Mouse (Mus musculus) cerebral cortex, adult 2 months (tissue): ENCODE data around the gene Tnf.

ENCODE experiments used
- WGBS: fragments of 180-500 bp; shearing (Covaris S2); methylation state at CpG from one replicate; pipeline ENCODE4 v1.1.7; 2018; 5-methylcytosine and 5-hydroxymethylcytosine counted together

The Tnf gene

GRCm38 (mm10) chr17:35234090-35234489, 32.3 kb upstream of the Tnf start:
- 63% methylated on average over 7 of the region's 7 CpGs for WGBS

- WGBS = 49% methylated on average over 18 of the region's 18 CpGs
Measured at GRCm38 (mm10) chr17:35233114-35233980, 31.5 kb upstream of the Tnf start, which contains the start of gene Atp6v1g2. Gene Atp6v1g2, plus strand, starts transcription at chr17:35233660.

GRCm38 (mm10) chr17:35232659-35233058, 30.9 kb upstream of the Tnf start:
- 76% methylated on average over 5 of the region's 5 CpGs for WGBS

GRCm38 (mm10) chr17:35232043-35232442, 30.2 kb upstream of the Tnf start:
- WGBS = 13% methylated on average over 12 of the region's 12 CpGs

GRCm38 (mm10) chr17:35231022-35231421, 29.2 kb upstream of the Tnf start:
- WGBS = 85% methylated on average over 10 of the region's 10 CpGs

- WGBS = 76% methylated on average over 14 of the region's 14 CpGs
Measured at GRCm38 (mm10) chr17:35226561-35227046, 24.8 kb upstream of the Tnf start.

GRCm38 (mm10) chr17:35225456-35225855, 23.6 kb upstream of the Tnf start:
- WGBS = 94% methylated on average over 5 of the region's 5 CpGs

GRCm38 (mm10) chr17:35224641-35225040, 22.8 kb upstream of the Tnf start:
- WGBS = 93% methylated on average over 4 of the region's 4 CpGs

- WGBS = 70% methylated on average over 6 of the region's 6 CpGs
Measured at GRCm38 (mm10) chr17:35222299-35222698, 20.5 kb upstream of the Tnf start.

- WGBS = 76% methylated on average over 28 of the region's 28 CpGs
Measured at GRCm38 (mm10) chr17:35220156-35220952, 18.5 kb upstream of the Tnf start, which contains the start of gene Gm16181. Gene Gm16181, plus strand, starts transcription at chr17:35220834.

GRCm38 (mm10) chr17:35219601-35220041, 17.8 kb upstream of the Tnf start:
- 62% methylated on average over 6 of the region's 6 CpGs for WGBS

GRCm38 (mm10) chr17:35218516-35219193, 16.8 kb upstream of the Tnf start:
- 79% methylated on average over 18 of the region's 18 CpGs for WGBS

GRCm38 (mm10) chr17:35213071-35213470, 11.3 kb upstream of the Tnf start:
- whole genome bisulfite sequencing = 95% methylated on average over 5 of the region's 5 CpGs

GRCm38 (mm10) chr17:35210593-35210992, 8.8 kb upstream of the Tnf start:
- 86% methylated on average over 3 of the region's 3 CpGs for WGBS

- WGBS = 66% methylated on average over 12 of the region's 12 CpGs
Measured at GRCm38 (mm10) chr17:35209785-35210535, 8.2 kb upstream of the Tnf start.

- 79% methylated on average over 10 of the region's 10 CpGs for WGBS
Measured at GRCm38 (mm10) chr17:35205380-35205769, 3.6 kb upstream of the Tnf start.

GRCm38 (mm10) chr17:35204494-35205379, 2.9 kb upstream of the Tnf start, which contains the start of gene Lta:
Gene Lta, minus strand, starts transcription at chr17:35205351.
- 68% methylated on average over 20 of the region's 20 CpGs for WGBS

- 77% methylated on average over 4 of the region's 4 CpGs for WGBS
Measured at GRCm38 (mm10) chr17:35202442-35202841, 635 bp upstream of the Tnf start.

GRCm38 (mm10) chr17:35201128-35201527, 679 bp downstream of the Tnf start:
- 75% methylated on average over 11 of the region's 11 CpGs for WGBS

GRCm38 (mm10) chr17:35200398-35200797, 1.4 kb downstream of the Tnf start:
- 77% methylated on average over 11 of the region's 11 CpGs for WGBS
